In genomic region chrX:157490769-157491144, GRCm38 (mm10) we compare ENCODE assay signal across 8 mouse cellular contexts. TPM values are rescaled to one million over a fixed set of nuclear protein-coding genes. Genes with fewer than 3 reads are reported as not detected.
DNase-seq lines count a peak whose midpoint lies in the region; ATAC-seq and TF ChIP-seq lines count a peak whose summit lies in the region.

No protein-coding gene starts in this region.

- H3K27me3 ChIP-seq in heart, embryonic 15.5 days, result no peaks in the 10 kb centered on the region
- H3K27me3 ChIP-seq in embryonic facial prominence, embryonic 12.5 days, result no peaks in the 10 kb centered on the region
- H3K27me3 ChIP-seq in kidney, postnatal 0 days (ENCODE audit: insufficient read depth, low read length), result no peaks in the 10 kb centered on the region
- no peaks in the 10 kb centered on the region for H3K27me3 ChIP-seq in midbrain, embryonic 16.5 days (ENCODE audit: control insufficient read depth, insufficient read depth, low read depth, low read length)

- H3K27ac ChIP-seq in heart, embryonic 15.5 days, result peak overlapping the region; percentile 83; the same call in 1 of the 2 replicates
- H3K27ac ChIP-seq in embryonic facial prominence, embryonic 12.5 days, result peak overlapping the region; percentile 83; the same call in 1 of the 2 replicates
- H3K27ac ChIP-seq in kidney, postnatal 0 days, result no peak overlapping the region
- H3K27ac ChIP-seq in midbrain, embryonic 16.5 days (ENCODE audit: low read length), result peak overlapping the region; percentile 93

- H3K9me3 ChIP-seq in heart, embryonic 15.5 days (replicated peaks), result no peaks in the 10 kb centered on the region
- H3K9me3 ChIP-seq in embryonic facial prominence, embryonic 12.5 days, result no peaks in the 10 kb centered on the region
- H3K9me3 ChIP-seq in kidney, postnatal 0 days (replicated peaks; ENCODE audit: low read length), result no peaks in the 10 kb centered on the region
- no peaks in the 10 kb centered on the region for H3K9me3 ChIP-seq in midbrain, embryonic 16.5 days (replicated peaks; ENCODE audit: control insufficient read depth, low read length, poor library complexity, severe bottlenecking)

- ATAC-seq in heart, embryonic 15.5 days (replicated peaks; ENCODE audit: insufficient number of reproducible peaks, insufficient read depth, low FRiP score, low read depth), result no peak
- no peak for ATAC-seq in embryonic facial prominence, embryonic 12.5 days (ENCODE audit: insufficient number of reproducible peaks, insufficient read depth, low FRiP score, low TSS enrichment)
- no peak for ATAC-seq in kidney, postnatal 0 days (replicated peaks; ENCODE audit: low FRiP score, low read depth)
- peak; percentile 32 for ATAC-seq in midbrain, embryonic 16.5 days

- 13% methylated on average over 12 of the region's 12 CpGs for WGBS in heart, embryonic 15.5 days
- 10% methylated on average over 12 of the region's 12 CpGs for WGBS in embryonic facial prominence, embryonic 12.5 days
- 27% methylated on average over 12 of the region's 12 CpGs for WGBS in kidney, postnatal 0 days
- 15% methylated on average over 12 of the region's 12 CpGs for WGBS in midbrain, embryonic 16.5 days

- no peaks in the 10 kb centered on the region for H3K36me3 ChIP-seq in heart, embryonic 15.5 days
- no peaks in the 10 kb centered on the region for H3K36me3 ChIP-seq in embryonic facial prominence, embryonic 12.5 days
- H3K36me3 ChIP-seq in kidney, postnatal 0 days (ENCODE audit: insufficient read depth, low read length), result no peaks in the 10 kb centered on the region
- H3K36me3 ChIP-seq in midbrain, embryonic 16.5 days (ENCODE audit: control insufficient read depth, insufficient read depth, low read length), result no peaks in the 10 kb centered on the region

- H3K4me2 ChIP-seq in heart, embryonic 15.5 days, result peak overlapping the region; percentile 71
- H3K4me2 ChIP-seq in embryonic facial prominence, embryonic 12.5 days (replicated peaks), result peak overlapping the region; percentile 48
- H3K4me2 ChIP-seq in kidney, postnatal 0 days (ENCODE audit: low read length), result peak overlapping the region; percentile 71
- peak overlapping the region; percentile 62 for H3K4me2 ChIP-seq in midbrain, embryonic 16.5 days (ENCODE audit: low read length)

- H3K4me3 ChIP-seq in heart, embryonic 15.5 days, result peak overlapping the region; percentile 73
- H3K4me3 ChIP-seq in embryonic facial prominence, embryonic 12.5 days, result peak overlapping the region; percentile 61
- peak overlapping the region; percentile 59 for H3K4me3 ChIP-seq in kidney, postnatal 0 days (replicated peaks; ENCODE audit: low read depth, low read length)
- H3K4me3 ChIP-seq in midbrain, embryonic 16.5 days (ENCODE audit: low read depth, low read length), result peak overlapping the region; percentile 61

- TF ChIP-seq CTCF in kidney, postnatal 0 days (IDR thresholded peaks at IDR 0.05; ENCODE audit: low read depth), result no peak

- no peak for DNase-seq in heart, postnatal 4 days
- DNase-seq in ES-CJ7 (ENCODE audit: low read depth, low spot score), result peak; percentile 8
- DNase-seq in kidney, postnatal 0 days (ENCODE audit: low spot score), result no peak
- DNase-seq in adipocyte (ENCODE audit: low spot score), result no peak
- no peak for DNase-seq in urinary bladder, adult 18-20 months (ENCODE audit: low spot score in 2 of 2)

- H3K9ac ChIP-seq in heart, embryonic 15.5 days, result peak overlapping the region; percentile 70
- H3K9ac ChIP-seq in embryonic facial prominence, embryonic 12.5 days, result peak overlapping the region; percentile 81
- peak overlapping the region; percentile 70; the same call in 1 of the 2 replicates for H3K9ac ChIP-seq in kidney, postnatal 0 days (ENCODE audit: low read depth, low read length)
- H3K9ac ChIP-seq in midbrain, embryonic 16.5 days (ENCODE audit: low read depth, low read length), result peak overlapping the region; percentile 81

- H3K4me1 ChIP-seq in heart, embryonic 15.5 days (replicated peaks), result 0 out of 2 replicates have a peak, but pooled peaks cover 3% of the 10 kb centered on the region
- no peaks in the 10 kb centered on the region for H3K4me1 ChIP-seq in embryonic facial prominence, embryonic 12.5 days
- H3K4me1 ChIP-seq in kidney, postnatal 0 days (replicated peaks; ENCODE audit: insufficient read depth, low read length), result no peaks in the 10 kb centered on the region
- H3K4me1 ChIP-seq in midbrain, embryonic 16.5 days (ENCODE audit: control insufficient read depth, insufficient read depth, low read length), result peaks cover 9% of the 10 kb centered on the region

RNA-seq across cellular contexts. Expression of gene Sms, which starts 1.3 kb away (rescaled TPM):
- polyA plus RNA-seq in heart, embryonic 15.5 days (2015; fragmentation: Nextera tagmentation; extraction: Ambion mirVana), result 41.3 and 57.3 TPM in 2 replicates
- 10 to 100 TPM; 24.2 to 25.3 TPM for total RNA-seq in heart, postnatal 4 days (2021)
- polyA plus RNA-seq in embryonic facial prominence, embryonic 12.5 days (2016; fragmentation: Nextera tagmentation; extraction: Ambion mirVana), result 69.8 and 70.1 TPM in 2 replicates
- 66.4 and 75.0 TPM in 2 replicates for polyA plus RNA-seq in kidney, postnatal 0 days (2015; fragmentation: Nextera tagmentation; extraction: Ambion mirVana)
- polyA plus RNA-seq in midbrain, embryonic 16.5 days (2015; fragmentation: Nextera tagmentation; extraction: Ambion mirVana), result 131 and 149 TPM in 2 replicates
